Mouse (Mus musculus): Measurements from ENCODE around the gene Myh14.

Gene Myh14

GRCm38 (mm10) chr7:44625241-44626067 lies 45.2 kb downstream of the Myh14 start:
- no peak for TF ChIP-seq GATA4 (IDR thresholded peaks at IDR 0.05; ENCODE audit: insufficient replicate concordance, low read length)

- TF ChIP-seq GATA4 (IDR thresholded peaks at IDR 0.05; ENCODE audit: insufficient replicate concordance, low read length), result no peak
These were observed 45.8 kb downstream of the Myh14 start for GRCm38 (mm10) chr7:44624828-44625227.

DNA sequence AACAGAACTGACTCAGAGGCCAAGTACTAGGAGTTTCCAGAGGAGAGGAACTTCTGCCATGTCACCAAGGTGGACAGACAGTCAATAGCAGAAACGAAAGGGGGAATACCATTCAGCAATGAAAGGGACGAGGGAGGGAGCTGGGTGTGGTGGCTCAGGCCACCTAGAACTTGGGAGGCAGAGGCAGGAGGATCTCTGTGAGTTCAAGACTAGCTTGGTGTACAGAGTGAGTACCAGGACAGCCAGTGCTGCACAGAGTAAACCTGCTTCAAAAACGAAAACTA lies 46.2 kb downstream of the Myh14 start:
- TF ChIP-seq GATA4 (IDR thresholded peaks at IDR 0.05; ENCODE audit: insufficient replicate concordance, low read length), result no peak

DNA sequence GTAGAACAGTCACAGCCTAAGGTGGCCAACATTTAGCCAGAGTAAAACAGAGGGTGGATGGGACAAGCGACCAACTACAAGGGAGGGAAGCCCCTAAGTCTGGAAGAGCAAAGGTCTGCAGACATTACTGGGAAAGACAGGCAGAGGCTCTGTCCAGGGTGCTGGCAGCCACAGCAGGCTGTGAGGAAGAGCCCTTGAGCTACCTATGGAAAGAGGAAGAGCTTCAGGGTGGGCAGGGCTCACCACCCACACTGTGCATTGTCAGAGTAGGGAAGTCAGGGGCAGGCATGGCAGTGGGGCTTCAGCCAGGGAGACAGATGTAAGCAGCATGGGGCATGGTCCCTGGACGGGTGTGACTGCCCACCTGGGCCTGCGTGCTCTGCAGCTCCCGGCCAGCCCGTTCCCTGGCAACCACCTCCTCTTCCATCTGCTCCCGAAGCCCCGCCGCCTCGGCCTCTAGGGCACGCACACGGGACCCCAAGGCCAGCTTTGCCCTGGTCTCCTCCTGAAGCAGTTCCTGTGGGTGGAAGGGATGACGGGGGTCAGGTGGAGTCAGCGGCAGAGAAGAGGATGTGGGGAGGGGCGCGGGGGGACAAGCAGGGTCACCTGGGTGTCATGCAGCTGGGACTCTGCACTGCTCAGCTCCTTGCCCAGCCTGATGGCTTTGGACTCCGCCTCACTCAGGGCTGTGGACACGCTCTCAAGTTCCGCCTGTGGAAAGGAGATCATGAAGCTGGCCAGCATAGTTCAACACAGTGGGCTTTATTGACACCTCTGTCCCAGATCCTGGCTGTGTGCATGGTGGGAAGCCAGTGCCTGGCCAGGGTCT lies 46.7 kb downstream of the Myh14 start:
- no peak for TF ChIP-seq GATA4 (IDR thresholded peaks at IDR 0.05; ENCODE audit: insufficient replicate concordance, low read length)

DNA sequence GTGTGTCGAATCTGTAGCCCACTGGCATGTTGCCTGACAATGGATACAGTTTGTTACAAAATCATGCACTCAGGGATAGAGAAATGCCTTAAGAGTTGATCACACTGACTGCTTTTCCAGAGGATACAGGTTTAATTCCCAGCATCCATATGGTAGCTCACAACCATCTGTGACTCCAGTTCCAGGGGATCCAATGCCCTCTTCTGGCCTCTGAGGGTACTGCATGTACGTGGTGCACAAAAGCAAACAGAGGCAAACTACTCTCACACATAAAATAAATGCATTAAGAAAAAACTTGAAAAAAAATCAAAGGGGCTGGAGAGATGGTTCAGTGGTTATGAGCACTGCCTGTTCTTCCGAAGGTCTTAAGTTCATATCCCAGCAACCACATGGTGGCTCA lies 53.6 kb downstream of the Myh14 start:
- TF ChIP-seq GATA4 (IDR thresholded peaks at IDR 0.05; ENCODE audit: insufficient replicate concordance, low read length), result no peak

DNA sequence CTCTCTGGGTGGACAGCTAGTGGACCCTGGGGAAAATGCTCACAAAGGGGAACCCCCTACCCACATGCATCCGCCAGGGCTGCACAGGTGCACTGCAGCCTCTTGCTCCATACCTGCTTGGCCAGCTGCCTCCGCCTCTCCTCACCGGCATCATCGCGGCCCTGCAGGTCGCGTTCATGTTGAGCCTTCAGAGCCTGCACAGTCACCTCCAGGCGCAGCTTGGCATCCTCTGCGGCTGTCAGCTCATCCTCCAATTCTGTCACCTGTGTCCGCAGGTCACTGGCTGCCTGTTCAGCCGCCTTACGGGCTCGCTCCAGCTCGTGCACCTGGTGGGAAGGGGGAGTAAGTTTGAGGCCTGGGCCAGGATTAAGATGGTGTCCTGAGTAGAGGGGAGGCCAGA lies 54.7 kb downstream of the Myh14 start:
- no peak for TF ChIP-seq GATA4 (IDR thresholded peaks at IDR 0.05; ENCODE audit: insufficient replicate concordance, low read length)

DNA sequence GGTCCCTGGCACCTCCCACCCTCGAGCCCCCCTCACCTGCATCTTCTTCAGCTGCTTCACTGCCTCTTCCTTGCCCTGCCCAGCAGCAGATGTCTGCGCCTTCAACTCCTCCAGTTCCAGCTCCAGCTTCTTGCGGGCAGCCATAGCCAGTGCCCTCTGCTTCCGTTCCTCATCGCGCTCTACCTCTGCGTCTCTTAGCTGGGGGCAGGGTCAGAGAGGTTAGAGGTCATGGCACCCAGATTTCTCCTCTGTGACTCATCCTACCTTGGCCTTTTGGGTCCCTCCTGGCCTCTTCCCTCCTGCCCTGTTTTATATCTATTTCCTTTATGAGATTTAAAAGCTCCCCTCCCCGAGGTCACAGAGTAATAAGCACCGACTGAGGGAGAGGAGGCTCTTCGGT lies 55.3 kb downstream of the Myh14 start:
- TF ChIP-seq GATA4 (IDR thresholded peaks at IDR 0.05; ENCODE audit: insufficient replicate concordance, low read length), result no peak

GRCm38 (mm10) chr7:44614041-44614688 lies 56.5 kb downstream of the Myh14 start:
- no peak for TF ChIP-seq GATA4 (IDR thresholded peaks at IDR 0.05; ENCODE audit: insufficient replicate concordance, low read length)

GRCm38 (mm10) chr7:44612192-44612591 lies 58.5 kb downstream of the Myh14 start:
- TF ChIP-seq GATA4 (IDR thresholded peaks at IDR 0.05; ENCODE audit: insufficient replicate concordance, low read length), result no peak

- no peak for TF ChIP-seq GATA4 (IDR thresholded peaks at IDR 0.05; ENCODE audit: insufficient replicate concordance, low read length)
These were observed 64.3 kb downstream of the Myh14 start for GRCm38 (mm10) chr7:44606171-44606901.

- no peak for TF ChIP-seq GATA4 (IDR thresholded peaks at IDR 0.05; ENCODE audit: insufficient replicate concordance, low read length)
These were observed 65.2 kb downstream of the Myh14 start for GRCm38 (mm10) chr7:44605436-44605835.

- no peak for TF ChIP-seq GATA4 (IDR thresholded peaks at IDR 0.05; ENCODE audit: insufficient replicate concordance, low read length)
These were observed 66.0 kb downstream of the Myh14 start for GRCm38 (mm10) chr7:44604619-44605018.

DNA sequence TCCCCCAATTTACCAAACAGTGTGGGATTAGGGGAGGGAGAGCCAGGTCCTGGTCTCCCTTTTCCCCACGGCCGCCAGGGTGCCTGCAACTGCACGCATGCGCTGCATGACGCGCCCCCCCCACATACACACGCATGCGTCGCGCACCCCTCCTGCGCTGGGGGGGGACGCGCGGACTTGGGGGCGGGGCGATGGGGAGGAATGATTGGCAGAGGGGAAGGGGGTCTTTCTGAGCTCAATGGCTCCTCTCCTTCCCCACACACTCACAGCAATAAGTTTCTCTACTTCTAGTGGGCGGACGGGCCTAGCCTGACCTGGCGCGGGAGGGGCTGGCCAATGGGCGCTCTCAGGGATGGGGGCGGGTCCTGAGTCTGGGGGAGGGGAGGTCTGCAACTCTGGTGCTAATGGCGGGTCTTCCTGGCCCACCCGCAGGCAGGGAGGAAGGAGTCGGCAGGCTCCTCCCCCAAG lies 66.5 kb downstream of the Myh14 start:
- no peak for TF ChIP-seq GATA4 (IDR thresholded peaks at IDR 0.05; ENCODE audit: insufficient replicate concordance, low read length)

- no peak for TF ChIP-seq GATA4 (IDR thresholded peaks at IDR 0.05; ENCODE audit: insufficient replicate concordance, low read length)
These were observed 67.3 kb downstream of the Myh14 start for GRCm38 (mm10) chr7:44603186-44603855.

DNA sequence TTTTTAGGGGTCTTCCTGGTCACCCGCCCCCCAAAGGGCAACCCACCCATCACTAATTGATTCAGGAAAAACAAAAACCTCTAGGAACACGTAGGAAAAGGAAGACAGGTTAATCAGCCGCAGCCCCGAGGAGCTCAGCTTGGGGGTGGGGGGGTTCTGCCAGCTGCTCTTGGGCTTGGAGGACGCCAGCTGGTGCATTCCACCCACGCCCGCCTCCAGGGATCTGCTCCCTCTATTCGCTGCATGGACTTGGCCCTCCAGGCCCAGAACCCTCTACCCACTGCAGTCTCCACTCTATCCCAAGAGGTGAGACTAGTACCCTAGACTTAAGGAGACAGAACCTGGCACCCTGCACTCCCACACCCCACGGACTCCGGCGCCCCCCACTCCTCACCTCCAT lies 68.2 kb downstream of the Myh14 start:
- no peak for TF ChIP-seq GATA4 (IDR thresholded peaks at IDR 0.05; ENCODE audit: insufficient replicate concordance, low read length)

Data from liver, adult (tissue).